Mouse (Mus musculus): ENCODE results near the gene Hist2h2ab.
"Not testable (repeated sequence)": the region's sequence is repeated elsewhere in the genome, so short reads cannot be mapped to it uniquely, and the experiment has no call there.

Gene Hist2h2ab

GRCm38 (mm10) chr3:96268776-96269378 is 49.2 kb downstream of the Hist2h2ab start:
- not testable (repeated sequence) for H3K36me3 ChIP-seq (ENCODE audit: control insufficient read depth, insufficient read depth, low read length, poor library complexity, severe bottlenecking); DNase-seq (ENCODE audit: low read depth, low spot score); H3K27me3 ChIP-seq (ENCODE audit: control insufficient read depth, insufficient read depth, low read length, poor library complexity, severe bottlenecking)

All from splenic B cell, adult 2 months (primary cell).